Mouse (Mus musculus) lung, postnatal 25 days (tissue): ENCODE data around the gene Rai14.

Experiments
- DNase-seq: peaks from one replicate; pipeline ENCODE4 v3.0.0; 2022; ENCODE audit warnings: low spot score

Rai14 gene

GRCm38 (mm10) chr15:10648372-10649109 is 65.9 kb downstream of the Rai14 start:
- no peak for DNase-seq

DNA sequence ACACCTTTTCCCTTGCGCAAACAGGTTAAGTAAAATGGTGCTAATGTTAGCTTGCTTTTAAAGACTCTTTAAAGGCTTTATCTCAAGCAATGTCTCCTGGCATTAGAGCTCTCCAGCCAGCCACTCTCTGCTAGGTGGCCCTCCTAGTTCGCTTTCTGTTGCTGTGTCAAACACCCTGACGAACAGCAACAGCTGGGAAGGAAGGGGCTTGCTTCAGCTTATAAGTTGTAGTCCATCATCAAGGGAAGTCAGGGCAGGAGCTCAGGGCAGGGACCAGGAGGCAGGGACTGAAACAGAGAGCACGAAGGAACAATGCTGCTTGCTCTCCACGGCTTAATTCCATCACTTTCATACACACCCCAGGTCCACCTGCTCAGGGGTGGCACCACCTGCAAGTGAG is 68.1 kb downstream of the Rai14 start:
- no peak for DNase-seq

GRCm38 (mm10) chr15:10645101-10645500 is 69.3 kb downstream of the Rai14 start:
- no peak for DNase-seq

DNA sequence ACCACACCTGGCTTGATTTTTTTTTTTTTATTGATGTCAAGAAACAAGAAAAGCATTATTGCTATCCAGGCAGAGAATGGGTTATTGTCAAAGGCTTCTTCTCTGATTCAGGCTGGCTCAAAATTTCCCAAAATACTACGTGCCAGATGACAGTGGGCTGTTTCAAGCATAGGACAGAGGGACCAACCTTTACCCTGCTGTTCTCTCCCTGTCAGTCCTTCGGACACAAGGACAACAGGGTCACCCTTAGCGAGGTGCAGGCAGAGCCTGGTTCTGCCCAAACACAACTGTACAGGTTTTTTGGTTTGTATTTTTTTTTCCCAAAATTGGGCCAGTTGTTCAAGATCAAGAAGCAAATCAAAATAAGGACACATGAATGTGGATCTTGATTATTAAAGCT is 70.6 kb downstream of the Rai14 start:
- no peak for DNase-seq

DNA sequence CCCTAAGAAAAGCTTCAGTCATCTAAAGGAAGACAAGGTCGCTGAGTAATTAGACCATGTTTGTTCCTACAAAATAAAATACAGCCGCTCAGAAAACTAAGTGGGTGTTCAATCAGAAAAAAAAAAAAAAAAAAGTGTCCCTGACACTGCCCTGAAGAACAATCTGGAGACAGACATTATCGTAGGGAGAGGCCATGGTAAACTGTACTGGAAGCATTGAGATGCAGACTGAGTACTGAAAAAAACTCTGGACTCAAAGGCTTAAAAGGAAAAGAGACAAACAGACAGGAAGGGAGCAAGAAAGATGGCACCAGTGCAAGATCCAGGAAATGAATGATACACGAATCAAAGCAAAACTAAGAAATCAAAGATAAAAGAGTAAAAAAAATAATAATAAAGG is 71.2 kb downstream of the Rai14 start:
- DNase-seq, result no peak

- no peak for DNase-seq
These were observed 72.0 kb downstream of the Rai14 start for GRCm38 (mm10) chr15:10642419-10642818.

- DNase-seq, result no peak
These were observed 73.7 kb downstream of the Rai14 start for GRCm38 (mm10) chr15:10640721-10641120.

- DNase-seq, result no peak
These were observed 77.1 kb downstream of the Rai14 start for GRCm38 (mm10) chr15:10637251-10637793.

- no peak for DNase-seq
These were observed 77.6 kb downstream of the Rai14 start for GRCm38 (mm10) chr15:10636844-10637243.

GRCm38 (mm10) chr15:10635121-10635520 is 79.3 kb downstream of the Rai14 start:
- DNase-seq, result no peak

- no peak for DNase-seq
These were observed 80.2 kb downstream of the Rai14 start for GRCm38 (mm10) chr15:10634176-10634575.

- no peak for DNase-seq
These were observed 81.0 kb downstream of the Rai14 start for GRCm38 (mm10) chr15:10633381-10633780.

GRCm38 (mm10) chr15:10632581-10632980 is 81.8 kb downstream of the Rai14 start:
- no peak for DNase-seq

DNA sequence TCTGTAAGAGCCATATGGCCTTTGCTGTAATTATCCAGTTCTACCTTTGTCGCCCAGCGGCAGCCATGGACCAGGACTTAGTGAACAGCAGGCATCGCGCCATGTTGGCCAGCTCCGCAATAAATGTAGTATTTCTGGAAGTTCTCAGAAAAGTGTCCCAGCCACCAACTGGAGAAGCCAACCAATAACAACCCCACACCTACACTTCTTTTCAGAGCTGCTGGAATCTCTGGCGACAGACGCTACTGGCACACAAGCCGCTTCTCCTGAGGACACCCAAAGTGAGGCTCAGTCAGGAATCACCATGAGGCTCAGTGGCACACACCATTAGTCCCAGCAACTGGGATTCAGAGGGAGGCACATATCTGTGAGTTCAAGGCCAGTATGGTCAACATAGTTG is 82.4 kb downstream of the Rai14 start:
- no peak for DNase-seq

GRCm38 (mm10) chr15:10631541-10631940 is 82.9 kb downstream of the Rai14 start:
- DNase-seq, result no peak

- DNase-seq, result no peak
These were observed 85.5 kb downstream of the Rai14 start for GRCm38 (mm10) chr15:10628980-10629346.

GRCm38 (mm10) chr15:10628131-10628979 is 86.1 kb downstream of the Rai14 start:
- DNase-seq, result no peak

- DNase-seq, result no peak
These were observed 90.7 kb downstream of the Rai14 start for GRCm38 (mm10) chr15:10623571-10624227.

DNA sequence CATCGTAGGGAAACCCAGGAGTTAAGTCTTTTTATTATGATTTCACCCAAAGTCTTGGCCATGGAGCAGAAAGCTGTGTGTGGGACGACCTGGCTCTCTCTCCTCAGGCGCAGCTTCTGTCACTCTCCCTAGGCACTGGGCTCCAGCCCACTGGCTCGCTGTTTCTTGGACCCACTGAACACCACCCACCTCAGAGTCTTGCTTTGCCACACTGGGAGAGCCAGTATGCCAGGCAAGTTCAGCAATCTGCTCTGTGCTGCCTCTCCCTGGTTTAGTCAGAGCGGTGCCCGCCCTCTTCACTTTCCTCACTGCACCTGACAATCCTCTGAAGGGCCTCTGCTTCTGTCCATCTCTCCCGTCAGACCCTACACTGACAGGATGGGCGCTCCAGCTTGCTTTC is 93.2 kb downstream of the Rai14 start:
- no peak for DNase-seq

DNA sequence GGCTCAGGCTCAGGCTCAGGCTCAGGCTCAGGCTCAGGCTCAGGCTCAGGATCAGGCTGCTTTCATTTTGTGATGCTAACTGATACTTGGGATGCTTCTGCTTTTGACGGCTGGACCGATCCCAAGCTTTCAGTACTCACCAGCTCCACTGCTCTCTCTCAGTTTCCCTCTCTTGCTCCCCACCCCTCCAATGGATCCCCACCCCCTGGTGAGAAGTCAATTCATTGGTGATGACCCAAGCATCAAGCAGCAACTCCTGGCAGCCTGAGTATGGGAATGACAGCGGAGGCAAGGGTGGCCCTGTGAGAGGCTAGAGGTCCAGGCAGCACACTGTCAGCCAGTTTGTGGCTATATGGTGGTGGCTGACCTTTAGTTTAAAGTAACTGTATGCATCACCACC is 94.7 kb downstream of the Rai14 start:
- DNase-seq, result no peak

DNA sequence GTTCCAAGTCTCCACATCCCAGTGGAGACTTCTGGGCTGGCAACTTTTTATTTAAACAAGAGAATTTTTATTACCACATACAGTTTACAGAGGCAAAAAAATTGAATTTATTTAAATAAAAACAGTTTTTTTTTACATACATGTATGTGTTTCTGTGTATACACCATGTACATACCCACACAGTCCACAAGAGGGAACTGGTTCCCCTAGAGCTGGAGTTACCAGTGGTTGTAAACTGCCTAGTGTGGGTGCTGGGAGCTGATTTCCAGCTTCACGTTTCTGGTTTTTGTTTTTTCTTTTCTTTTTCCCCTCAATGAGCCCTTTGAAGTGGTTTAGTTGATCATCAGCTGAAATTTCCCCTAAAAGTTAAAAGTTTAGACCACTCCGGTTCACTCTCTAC is 96.1 kb downstream of the Rai14 start:
- DNase-seq, result no peak

DNA sequence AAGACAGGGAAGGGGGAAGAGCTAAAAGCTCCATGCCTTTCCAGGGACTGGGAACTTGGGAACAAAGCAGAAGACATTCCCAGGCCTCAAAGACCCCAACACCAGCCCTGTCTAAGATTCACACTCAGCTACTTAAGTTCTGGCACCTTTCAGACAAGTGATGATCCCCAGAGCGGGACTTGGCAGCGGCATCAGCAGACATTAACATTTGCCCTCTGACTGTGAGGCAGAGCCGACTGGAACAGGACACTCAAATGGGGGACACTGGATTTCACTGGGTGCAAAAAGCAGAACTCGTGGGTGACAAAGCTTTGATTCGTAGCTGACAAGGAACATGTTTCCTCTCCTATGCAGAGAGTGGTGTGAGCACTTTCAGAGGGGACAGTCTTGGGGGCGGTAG is 98.4 kb downstream of the Rai14 start:
- no peak for DNase-seq

GRCm38 (mm10) chr15:10611040-10611439 is 103.4 kb downstream of the Rai14 start:
- no peak for DNase-seq
